Mouse (Mus musculus) c-Kit-negative CD71-positive TER-119-positive erythroid progenitor cells, embryonic 14.5 days (primary cell): ENCODE data around the gene Gm5936.
"Not testable (repeated sequence)": the region's sequence is repeated elsewhere in the genome, so short reads cannot be mapped to it uniquely, and the experiment has no call there.

Experiments
- DNase-seq: peaks from one replicate; pipeline ENCODE4 v3.0.0-alpha.2; 2013; ENCODE audit warnings: low read depth, low spot score

The Gm5936 gene

DNA sequence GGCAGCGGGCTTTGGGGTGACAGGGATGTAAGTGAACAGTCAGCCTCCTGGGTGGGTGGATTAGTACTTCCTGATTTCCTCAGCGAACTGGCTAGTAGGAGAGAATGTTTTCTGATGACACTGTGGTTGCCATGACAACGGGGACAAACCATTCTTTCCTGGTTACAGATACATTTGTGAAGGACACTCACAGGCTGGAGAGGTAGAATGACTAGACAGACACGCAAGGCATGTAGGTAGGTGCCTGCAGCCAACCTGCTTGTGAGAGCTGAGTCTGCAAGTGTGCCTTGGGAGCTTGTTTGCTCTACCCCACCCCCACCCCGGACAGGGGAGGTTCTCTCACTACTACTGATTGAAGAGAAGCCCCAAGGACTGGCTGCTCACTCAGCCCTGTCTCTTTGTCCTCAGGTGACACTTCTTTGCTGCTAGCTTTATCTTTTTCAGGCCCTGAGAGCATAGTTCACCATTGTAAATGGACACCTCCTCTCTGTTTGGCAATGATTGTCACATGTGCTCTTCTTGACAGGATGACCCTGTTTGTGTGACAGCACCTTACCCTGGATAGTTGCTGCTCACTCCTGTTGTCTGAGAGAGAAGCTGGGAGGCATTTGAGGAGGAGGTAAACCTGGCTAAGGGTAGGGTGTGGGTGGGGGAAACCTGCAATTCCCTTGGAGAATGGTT is at the start of gene Gm5936:
TSS of gene Gm5936 (plus strand) at position 355 of the 681 bp plus-strand sequence.
- not testable (repeated sequence) for DNase-seq

DNA sequence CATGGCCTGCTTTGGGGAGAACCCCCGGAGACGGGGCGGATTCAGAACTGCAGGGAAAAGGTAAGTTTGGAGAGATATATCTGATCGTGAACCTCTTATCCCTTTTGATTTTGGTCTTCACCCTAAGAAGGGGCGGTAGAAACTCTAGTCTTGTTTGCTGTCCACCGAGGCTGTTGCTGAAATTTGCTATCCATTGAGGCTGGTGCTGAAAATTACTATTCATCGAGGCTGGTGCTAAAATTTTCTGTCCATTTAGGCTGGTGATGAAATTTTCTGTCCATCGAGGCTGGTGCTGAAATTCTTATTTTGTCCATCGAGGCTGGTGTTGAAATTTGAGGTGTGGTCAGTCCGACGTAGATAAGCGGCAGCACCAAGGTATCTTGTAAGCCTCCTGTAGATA is 19.1 kb downstream of the Gm5936 start:
- not testable (repeated sequence) for DNase-seq

- DNase-seq: not testable (repeated sequence)
Observed at GRCm38 (mm10) chrX:74880123-74880522, 43.1 kb downstream of the Gm5936 start.
